Mouse (Mus musculus): ENCODE measurements around the gene Gcnt7. TPM values are rescaled to one million over a fixed set of nuclear protein-coding genes. Genes with fewer than 3 reads are reported as not detected.

Gene Gcnt7
- total RNA-seq, 2 experiments from 2014 or later: not detected

GRCm38 (mm10) chr2:172462813-172463212, 4.4 kb upstream of the Gcnt7 start:
- no peak for DNase-seq (ENCODE audit: low spot score in 2 of 2)

GRCm38 (mm10) chr2:172460647-172461046, 2.3 kb upstream of the Gcnt7 start:
- no peak for DNase-seq (ENCODE audit: low spot score in 2 of 2)

DNA sequence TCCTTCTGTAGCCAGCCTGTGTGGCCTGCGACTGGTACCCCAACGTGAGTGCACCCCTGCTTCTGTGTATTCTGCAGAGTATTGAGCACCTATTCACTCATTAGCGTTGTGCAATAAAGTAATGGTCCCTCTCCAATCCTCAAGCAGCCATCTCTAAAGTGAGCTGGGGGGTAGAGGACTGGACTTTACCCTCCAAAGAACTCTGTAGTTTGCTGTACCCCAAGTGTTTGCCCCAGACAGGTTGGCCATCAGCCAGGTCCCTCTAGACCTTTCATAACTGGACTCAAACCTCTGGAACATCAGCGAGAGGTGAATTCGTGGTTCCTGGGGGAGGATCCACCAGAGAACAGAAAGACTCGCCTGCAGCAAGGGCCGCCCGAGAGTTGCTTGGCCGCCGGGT, 5.9 kb downstream of the Gcnt7 start:
- DNase-seq (ENCODE audit: low spot score in 2 of 2): no peak

DNA sequence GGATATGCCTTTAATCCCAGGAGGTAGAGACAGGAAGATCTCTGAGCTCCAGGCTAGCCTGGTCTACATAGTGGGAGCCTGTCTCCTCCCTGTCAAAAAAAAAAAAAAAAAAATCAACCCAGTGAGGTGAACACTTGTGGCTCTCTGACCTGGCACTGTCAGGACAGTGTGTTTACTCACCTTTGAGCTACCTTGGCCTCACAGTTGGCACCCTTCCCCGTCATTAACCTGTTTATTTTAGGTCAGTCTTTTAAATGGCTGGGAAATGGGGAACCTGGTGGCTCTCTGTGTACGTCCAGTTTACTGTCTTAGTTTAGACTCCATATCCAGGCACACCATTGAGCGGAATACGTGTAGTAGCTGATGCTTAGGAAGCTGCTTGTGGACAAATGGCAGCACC, 6.4 kb downstream of the Gcnt7 start:
- no peak for DNase-seq (ENCODE audit: low spot score in 2 of 2)

DNA sequence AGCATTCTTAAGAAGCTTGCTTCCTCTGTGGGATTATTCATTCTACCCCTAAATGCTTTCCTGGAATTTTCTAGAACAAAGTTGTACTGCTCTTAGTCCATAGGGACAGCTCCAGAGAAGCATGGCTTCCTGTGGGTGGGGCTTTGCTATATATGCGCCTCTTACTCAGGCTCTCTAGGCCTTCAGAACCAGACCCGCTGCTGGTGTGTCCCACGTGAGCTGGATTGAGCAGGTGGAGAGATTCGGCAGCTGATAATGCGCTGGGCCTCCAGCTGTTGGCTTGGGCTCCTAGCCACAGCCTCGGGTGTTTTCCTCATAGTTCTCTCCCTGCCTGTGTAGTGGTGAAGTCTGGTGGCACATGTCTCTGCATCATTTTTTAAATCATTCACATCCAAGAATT, 7.8 kb downstream of the Gcnt7 start:
- DNase-seq (ENCODE audit: low spot score in 2 of 2): no peak

DNA sequence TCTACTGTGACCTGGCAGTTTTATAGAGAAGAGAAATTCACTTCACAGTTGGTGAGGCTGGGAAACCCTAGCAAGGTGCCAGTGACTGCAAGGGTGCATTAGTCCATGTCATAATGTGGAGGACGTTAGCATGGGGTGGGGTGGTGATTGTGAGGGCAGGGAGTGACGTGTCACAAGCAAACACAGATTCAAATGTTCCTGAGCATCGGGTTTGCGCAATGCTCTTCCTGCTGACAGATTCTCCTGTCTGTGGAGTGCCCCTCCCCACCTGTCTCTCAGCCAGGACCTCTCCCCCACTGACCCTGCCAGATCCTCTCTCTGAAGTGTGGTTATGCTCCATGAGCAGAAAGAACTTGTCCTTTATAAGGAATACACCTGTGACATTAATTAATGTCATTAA, 10.1 kb downstream of the Gcnt7 start:
- DNase-seq (ENCODE audit: low spot score in 2 of 2): no peak

DNA sequence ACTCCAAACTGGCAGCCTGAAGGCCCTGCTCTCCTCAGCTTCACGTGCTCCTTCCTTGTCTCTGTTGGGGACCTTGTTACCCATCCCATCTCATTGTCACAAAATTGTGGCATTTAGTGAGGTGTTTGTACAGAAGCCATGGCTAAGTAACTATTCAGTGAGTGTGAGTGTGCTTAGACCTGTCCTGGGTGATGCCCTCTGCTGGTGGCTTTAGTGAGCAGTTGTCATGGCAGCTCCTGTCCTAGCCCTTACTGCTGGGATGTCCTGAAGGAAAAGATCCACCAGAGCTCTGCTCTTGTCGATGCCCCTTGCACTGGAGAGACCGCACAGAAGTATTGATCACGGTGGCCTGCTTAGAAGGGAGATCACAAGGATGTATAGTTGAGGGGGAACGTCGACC, 11.1 kb downstream of the Gcnt7 start:
- no peak for DNase-seq (ENCODE audit: low spot score in 2 of 2)

DNA sequence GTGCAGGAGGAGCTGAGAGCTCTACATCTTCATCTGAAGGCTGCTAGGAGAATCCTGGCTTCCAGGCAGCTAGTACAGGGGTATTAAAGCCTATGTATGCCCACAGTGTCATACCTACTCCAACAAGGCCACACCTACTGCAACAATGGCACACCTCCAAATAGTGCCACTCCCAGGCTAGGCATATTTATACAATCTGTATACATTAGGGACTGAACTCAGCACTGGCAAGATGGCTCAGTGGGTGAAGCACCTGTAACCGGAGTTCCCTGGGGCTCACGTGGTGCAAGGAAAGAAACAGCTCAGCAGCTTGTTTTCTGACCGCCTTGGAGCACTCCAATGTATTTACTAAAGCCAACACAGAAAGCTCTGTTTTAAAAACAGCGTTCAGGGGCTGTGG, 12.8 kb downstream of the Gcnt7 start:
- no peak for DNase-seq (ENCODE audit: low spot score in 2 of 2)

DNA sequence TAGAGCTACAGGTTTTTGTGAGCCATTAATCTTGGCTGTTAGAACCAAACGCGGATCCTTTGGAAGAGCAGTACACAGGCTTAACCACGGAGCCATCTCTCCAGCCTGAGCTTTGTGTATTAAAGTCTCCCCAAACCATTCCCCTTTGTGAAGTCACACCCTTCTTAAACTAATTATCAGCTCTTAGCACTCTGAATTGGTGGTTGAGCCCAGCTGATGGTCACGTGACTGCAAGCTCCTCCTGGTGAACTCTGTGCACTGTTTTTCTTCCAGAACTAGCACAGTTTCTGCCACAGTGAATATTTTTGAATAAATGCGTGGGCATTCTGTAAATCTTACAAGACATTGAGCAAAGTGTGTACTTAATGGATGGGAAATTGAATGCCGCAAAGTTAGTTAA, 17.2 kb downstream of the Gcnt7 start:
- DNase-seq (ENCODE audit: low spot score in 2 of 2): no peak

- DNase-seq (ENCODE audit: low spot score in 2 of 2): no peak
These were observed 17.8 kb downstream of the Gcnt7 start for GRCm38 (mm10) chr2:172440640-172441005.

GRCm38 (mm10) chr2:172439843-172440639, 18.4 kb downstream of the Gcnt7 start, which contains the start of gene Rtf2:
Gene Rtf2, plus strand, starts transcription at chr2:172440556.
- DNase-seq (ENCODE audit: low spot score in 2 of 2): peak; percentile 100

- no peak for DNase-seq (ENCODE audit: low spot score in 2 of 2)
These were observed 20.9 kb downstream of the Gcnt7 start for GRCm38 (mm10) chr2:172437371-172437952.

DNA sequence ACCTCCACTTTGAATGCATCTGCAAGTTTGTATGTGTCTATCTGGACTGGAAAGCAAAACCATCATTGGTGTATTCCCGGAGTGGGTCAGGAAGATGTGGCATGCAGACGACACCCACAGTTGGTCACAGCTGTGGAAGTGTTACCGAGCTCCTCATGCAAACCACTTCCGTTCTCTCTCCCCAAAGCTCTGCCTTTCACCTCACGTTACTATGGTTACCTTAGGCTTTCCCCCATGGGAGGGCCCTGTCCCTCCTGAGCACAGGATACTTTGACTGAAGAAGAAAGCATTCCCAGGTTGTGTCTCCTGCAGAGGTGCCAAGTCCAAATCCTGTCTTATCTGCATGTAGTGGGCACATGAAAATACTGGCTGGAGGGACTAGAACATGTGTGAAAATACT, 24.6 kb downstream of the Gcnt7 start:
- no peak for DNase-seq (ENCODE audit: low spot score in 2 of 2)

DNA sequence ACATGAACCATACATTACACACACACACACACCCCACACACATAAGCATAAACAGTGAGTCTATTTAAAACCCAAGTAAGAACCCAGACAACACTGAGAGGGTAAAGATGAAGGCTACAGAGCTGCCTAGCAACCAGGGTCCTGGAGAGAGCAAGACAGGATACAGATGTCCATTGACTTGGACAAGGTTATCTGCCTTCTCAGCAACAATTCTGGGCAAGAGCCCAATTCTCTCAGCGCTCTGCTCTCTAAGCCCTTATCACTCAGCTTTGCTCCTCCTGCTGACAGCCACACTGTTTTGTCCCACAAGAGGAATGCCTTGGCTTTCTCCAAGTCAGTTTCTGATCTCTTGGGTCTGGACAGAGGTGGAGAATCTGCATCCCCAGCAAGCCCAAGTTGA, 27.8 kb downstream of the Gcnt7 start:
- no peak for DNase-seq (ENCODE audit: low spot score in 2 of 2)

DNA sequence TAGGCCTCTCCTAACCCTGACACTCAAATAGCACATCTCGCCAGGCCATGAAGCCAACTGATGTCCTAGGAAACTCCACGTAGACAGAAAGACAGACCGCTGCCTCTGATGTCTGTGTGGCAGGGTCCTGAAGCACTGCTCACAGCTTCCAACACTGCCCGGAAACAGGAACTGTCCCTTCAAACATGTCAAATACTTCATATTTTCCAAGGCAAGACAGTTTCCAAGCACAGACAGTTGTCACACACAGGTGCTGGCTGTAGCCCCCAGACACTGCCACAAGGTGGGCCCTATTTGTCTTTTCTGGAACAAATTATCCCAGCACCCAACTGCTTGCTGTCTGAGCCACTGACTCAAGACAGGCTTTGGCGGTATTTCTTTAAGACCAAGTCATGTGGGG, 40.2 kb downstream of the Gcnt7 start:
- DNase-seq (ENCODE audit: low spot score in 2 of 2): no peak

DNA sequence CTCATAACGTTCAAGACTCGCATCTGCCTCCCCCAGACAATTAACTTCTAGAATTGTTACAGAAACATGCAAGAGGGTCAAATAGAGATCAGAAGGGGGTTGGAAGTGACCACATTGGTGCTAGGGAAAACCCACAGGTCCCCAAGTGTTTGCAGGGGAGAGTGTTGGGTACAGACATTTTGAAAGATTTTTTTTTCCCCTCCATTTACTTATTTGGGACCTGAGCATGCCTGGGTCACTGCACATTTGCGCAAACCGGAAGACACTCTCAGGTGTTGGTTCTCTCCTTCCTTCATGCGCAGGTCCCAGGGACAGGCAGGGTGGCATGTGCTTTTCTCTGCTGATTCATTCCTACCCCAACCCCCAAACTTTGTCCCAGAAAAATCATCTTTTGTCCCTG, 41.5 kb downstream of the Gcnt7 start:
- no peak for DNase-seq (ENCODE audit: low spot score in 2 of 2)

DNA sequence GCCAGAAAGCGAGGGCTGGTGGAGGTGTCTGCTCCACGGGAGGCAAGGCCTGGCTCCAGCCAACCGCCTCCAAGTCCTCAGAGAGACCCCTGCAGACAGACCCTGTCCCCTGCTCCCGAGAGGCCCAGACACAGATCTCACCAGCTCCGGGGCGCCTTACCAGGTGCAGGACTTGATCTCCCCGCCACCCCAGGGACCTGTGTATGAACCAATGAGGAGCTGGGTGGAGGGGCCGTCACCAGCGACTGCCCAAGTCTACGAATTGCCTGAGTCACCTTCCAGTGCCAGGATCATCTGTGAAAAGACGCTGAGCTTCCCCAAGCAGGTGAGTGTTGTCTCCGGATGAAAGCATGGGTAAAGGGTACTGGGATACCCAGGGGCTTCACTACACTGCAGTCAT, 42.2 kb downstream of the Gcnt7 start:
- no peak for DNase-seq (ENCODE audit: low spot score in 2 of 2)

- DNase-seq (ENCODE audit: low spot score in 2 of 2): no peak
These were observed 44.5 kb downstream of the Gcnt7 start for GRCm38 (mm10) chr2:172413894-172414293.

- no peak for DNase-seq (ENCODE audit: low spot score in 2 of 2)
These were observed 45.1 kb downstream of the Gcnt7 start for GRCm38 (mm10) chr2:172413273-172413672.

DNA sequence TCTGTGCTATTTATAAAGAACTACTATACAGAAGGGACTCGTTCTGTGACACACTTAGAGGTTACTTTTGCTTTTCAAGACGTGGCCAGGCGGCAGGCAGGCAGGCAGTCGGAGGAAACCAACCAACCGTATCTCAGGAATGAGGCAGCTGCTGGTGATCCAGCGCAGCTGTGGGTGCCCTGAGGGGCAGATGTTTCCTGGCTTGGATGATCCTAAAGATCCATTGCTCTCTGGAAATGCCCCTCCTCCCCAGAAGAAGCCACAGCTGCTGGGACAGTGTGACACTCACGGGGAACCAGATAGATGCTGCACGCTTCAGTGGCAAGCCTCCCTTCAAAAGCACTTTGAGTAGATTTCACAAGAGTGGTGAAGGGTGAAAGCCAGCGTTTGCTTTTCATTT, 45.9 kb downstream of the Gcnt7 start:
- no peak for DNase-seq (ENCODE audit: low spot score in 2 of 2)

GRCm38 (mm10) chr2:172411091-172411490, 47.3 kb downstream of the Gcnt7 start:
- no peak for DNase-seq (ENCODE audit: low spot score in 2 of 2)

DNA sequence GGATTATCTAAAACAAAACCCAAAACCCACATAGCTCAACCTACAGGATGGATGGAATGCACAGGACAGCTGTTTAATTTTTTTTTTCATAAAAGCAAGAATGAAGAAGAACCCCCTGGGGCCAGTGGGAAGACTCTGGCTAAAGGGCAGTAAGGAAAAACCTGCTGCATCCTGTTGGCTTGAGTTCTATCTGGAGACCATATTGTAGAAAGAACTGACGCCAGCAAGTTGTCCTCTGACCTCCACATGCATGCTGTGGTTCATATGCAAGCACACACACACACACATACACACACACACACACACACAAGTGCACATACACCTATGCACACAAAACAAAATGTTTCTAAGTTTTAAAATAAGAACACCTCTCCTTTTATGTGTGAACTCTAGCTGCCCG, 47.7 kb downstream of the Gcnt7 start:
- DNase-seq (ENCODE audit: low spot score in 2 of 2): no peak

DNA sequence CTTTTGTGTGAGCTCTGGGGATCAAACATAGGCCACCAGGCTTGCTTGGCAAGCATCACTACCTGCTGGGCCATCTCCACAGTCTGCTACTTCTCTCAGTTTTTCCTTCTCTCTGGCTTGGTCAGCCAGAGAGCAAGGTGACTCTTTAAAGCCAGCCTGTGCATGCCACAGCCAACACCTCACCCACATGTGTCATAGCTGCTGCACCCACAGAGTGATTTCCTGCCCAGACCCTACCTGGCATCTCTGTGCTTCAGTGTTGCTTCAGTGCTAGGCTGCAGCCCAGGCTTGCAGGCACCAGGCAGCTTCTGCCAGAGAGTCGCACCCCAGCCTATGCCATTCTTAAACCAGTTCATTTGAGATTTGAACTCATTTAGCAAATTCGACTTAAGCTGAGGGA, 50.9 kb downstream of the Gcnt7 start:
- no peak for DNase-seq (ENCODE audit: low spot score in 2 of 2)
